Mouse (Mus musculus): ENCODE data around the gene Hivep1.

GRCm38 (mm10) chr13:42048991-42049773 lies 2.6 kb upstream of the Hivep1 start:
- no peak for TF ChIP-seq TBP (IDR thresholded peaks at IDR 0.05; ENCODE audit: low read depth, low read length)
- TF ChIP-seq EP300 (IDR thresholded peaks at IDR 0.05; ENCODE audit: low read depth in 1 of 2, low read length in 2 of 2), result peak in 1 of 2 experiments; percentile 52; a peak in 2 of 4 replicates
- no peak for TF ChIP-seq CTCF (IDR thresholded peaks at IDR 0.05 in 2 of 3, conservative IDR thresholded peaks at IDR 0.05 in 1 of 3; ENCODE audit: control insufficient read depth in 1 of 3, insufficient read depth in 1 of 3, low read depth in 2 of 3, low read length in 3 of 3, poor library complexity in 1 of 3, severe bottlenecking in 1 of 3)
- TF ChIP-seq MYB (IDR thresholded peaks at IDR 0.05; ENCODE audit: low read depth, low read length), result no peak
- no peak for TF ChIP-seq BHLHE40 (IDR thresholded peaks at IDR 0.05; ENCODE audit: borderline replicate concordance, low read depth, low read length)
- peak in 1 of 2 experiments; percentile 19; a peak in 1 of 4 replicates for TF ChIP-seq POLR2A (IDR thresholded peaks at IDR 0.05; ENCODE audit: control insufficient read depth in 1 of 2, insufficient read depth in 1 of 2, low read depth in 1 of 2, low read length in 2 of 2, poor library complexity in 1 of 2)
- TF ChIP-seq E2F4 (IDR thresholded peaks at IDR 0.05; ENCODE audit: borderline replicate concordance, low read depth, low read length), result no peak
- peak; percentile 42; the same call in 1 of the 2 replicates for TF ChIP-seq GATA1 (IDR thresholded peaks at IDR 0.05; ENCODE audit: low read depth, low read length)
- TF ChIP-seq MAX (IDR thresholded peaks at IDR 0.05; ENCODE audit: low read length), result no peak
- TF ChIP-seq SIN3A (IDR thresholded peaks at IDR 0.05; ENCODE audit: low read length), result peak; percentile 44; the same call in 1 of the 2 replicates
- 0 out of 2 replicates have a peak, but pooled peaks have one; percentile 37 for TF ChIP-seq TCF12 (IDR thresholded peaks at IDR 0.05; ENCODE audit: low read depth, low read length)
- TF ChIP-seq RCOR1 (IDR thresholded peaks at IDR 0.05; ENCODE audit: low read depth, low read length), result no peak; the same call in 1 of the 2 replicates
- no peak for TF ChIP-seq UBTF (IDR thresholded peaks at IDR 0.05; ENCODE audit: borderline replicate concordance, insufficient read depth, low read depth, low read length)
